Mouse (Mus musculus): Measurements from ENCODE around the gene Ttc21a. TPM values are rescaled to one million over a fixed set of nuclear protein-coding genes. Genes with fewer than 3 reads are reported as not detected.

The Ttc21a gene
- polyA plus RNA-seq, 1 experiment from 2014 or later = 1.8 TPM

- WGBS = 3% methylated on average over 4 of the region's 4 CpGs
- H3K4me3 ChIP-seq (ENCODE audit: low read depth, low read length) = peak overlapping the region; percentile 93
- peak overlapping the region; percentile 80 for H3K4me2 ChIP-seq (replicated peaks; ENCODE audit: low read depth, low read length)
- H3K36me3 ChIP-seq (ENCODE audit: insufficient read depth, low read length) = peaks cover 4% of the 10 kb centered on the region; the same call in 1 of the 2 replicates
- no peak for DNase-seq (ENCODE audit: low spot score)
- no peaks in the 10 kb centered on the region for H3K9me3 ChIP-seq (ENCODE audit: low read length)
- peaks cover 33% of the 10 kb centered on the region for H3K4me1 ChIP-seq (ENCODE audit: insufficient read depth, low read depth, low read length)
- H3K9ac ChIP-seq (replicated peaks; ENCODE audit: low read depth) = 0 out of 2 replicates have a peak overlapping the region, but pooled peaks have one; percentile 97
- ATAC-seq = peak; percentile 1; the same call in 1 of the 2 replicates
- peak overlapping the region; percentile 98 for H3K27ac ChIP-seq (ENCODE audit: low read length)
- H3K27me3 ChIP-seq (replicated peaks; ENCODE audit: insufficient read depth, low read length) = no peaks in the 10 kb centered on the region
- no peak for TF ChIP-seq EP300 (IDR thresholded peaks at IDR 0.05)
- TF ChIP-seq CTCF (IDR thresholded peaks at IDR 0.05) = no peak
Observed at GRCm38 (mm10) chr9:119980770-119981182, 43.4 kb downstream of the Ttc21a start.

- WGBS = 0% methylated on average over 14 of the region's 16 CpGs
- H3K4me3 ChIP-seq (ENCODE audit: low read depth, low read length) = peak overlapping the region; percentile 93
- ATAC-seq (peak; percentile 61), DNase-seq (ENCODE audit: low spot score) (peak; percentile 91)
- peaks cover 32% of the 10 kb centered on the region for H3K4me1 ChIP-seq (ENCODE audit: insufficient read depth, low read depth, low read length)
- H3K4me2 ChIP-seq (replicated peaks; ENCODE audit: low read depth, low read length) = peak overlapping the region; percentile 80
- peak overlapping the region; percentile 97 for H3K9ac ChIP-seq (replicated peaks; ENCODE audit: low read depth)
- peaks cover 4% of the 10 kb centered on the region; the same call in 1 of the 2 replicates for H3K36me3 ChIP-seq (ENCODE audit: insufficient read depth, low read length)
- TF ChIP-seq CTCF (IDR thresholded peaks at IDR 0.05) (peak; percentile 18; the same call in 1 of the 2 replicates), EP300 (IDR thresholded peaks at IDR 0.05) (peak; percentile 53)
- H3K9me3 ChIP-seq (ENCODE audit: low read length) = no peaks in the 10 kb centered on the region
- H3K27me3 ChIP-seq (replicated peaks; ENCODE audit: insufficient read depth, low read length) = no peaks in the 10 kb centered on the region
- peak overlapping the region; percentile 98 for H3K27ac ChIP-seq (ENCODE audit: low read length)
Observed at GRCm38 (mm10) chr9:119981183-119982179, 44.1 kb downstream of the Ttc21a start.

GRCm38 (mm10) chr9:119982241-119982811, 44.9 kb downstream of the Ttc21a start:
- 3% methylated on average over 11 of the region's 11 CpGs for WGBS
- Histone ChIP-seq H3K9me3 (ENCODE audit: low read length) (no peaks in the 10 kb centered on the region), H3K9ac (replicated peaks; ENCODE audit: low read depth) (peak overlapping the region; percentile 97), H3K4me1 (ENCODE audit: insufficient read depth, low read depth, low read length) (peaks cover 24% of the 10 kb centered on the region), H3K4me3 (ENCODE audit: low read depth, low read length) (peak overlapping the region; percentile 93), H3K27me3 (replicated peaks; ENCODE audit: insufficient read depth, low read length) (no peaks in the 10 kb centered on the region), H3K36me3 (ENCODE audit: insufficient read depth, low read length) (no peaks in the 10 kb centered on the region), H3K27ac (ENCODE audit: low read length) (peak overlapping the region; percentile 98), H3K4me2 (replicated peaks; ENCODE audit: low read depth, low read length) (peak overlapping the region; percentile 80)
- DNase-seq (ENCODE audit: low spot score) = peak; percentile 86
- peak; percentile 40; the same call in 1 of the 2 replicates for TF ChIP-seq EP300 (IDR thresholded peaks at IDR 0.05)
- peak; percentile 77 for TF ChIP-seq CTCF (IDR thresholded peaks at IDR 0.05)
- peak; percentile 36 for ATAC-seq

GRCm38 (mm10) chr9:119982956-119983551, 45.6 kb downstream of the Ttc21a start:
- ATAC-seq (peak; percentile 38), DNase-seq (ENCODE audit: low spot score) (peak; percentile 90)
- Histone ChIP-seq H3K4me2 (replicated peaks; ENCODE audit: low read depth, low read length) (peak overlapping the region; percentile 80), H3K27ac (ENCODE audit: low read length) (peak overlapping the region; percentile 98), H3K36me3 (ENCODE audit: insufficient read depth, low read length) (no peaks in the 10 kb centered on the region), H3K27me3 (replicated peaks; ENCODE audit: insufficient read depth, low read length) (no peaks in the 10 kb centered on the region), H3K4me3 (ENCODE audit: low read depth, low read length) (peak overlapping the region; percentile 93), H3K9me3 (ENCODE audit: low read length) (no peaks in the 10 kb centered on the region), H3K9ac (replicated peaks; ENCODE audit: low read depth) (peak overlapping the region; percentile 97), H3K4me1 (ENCODE audit: insufficient read depth, low read depth, low read length) (peaks cover 17% of the 10 kb centered on the region)
- WGBS = 5% methylated on average over 25 of the region's 48 CpGs
- TF ChIP-seq CTCF (IDR thresholded peaks at IDR 0.05) (peak; percentile 30; the same call in 1 of the 2 replicates), EP300 (IDR thresholded peaks at IDR 0.05) (no peak)

- ATAC-seq = peak; percentile 78
- Histone ChIP-seq H3K9me3 (ENCODE audit: low read length) (no peaks in the 10 kb centered on the region), H3K9ac (replicated peaks; ENCODE audit: low read depth) (peak overlapping the region; percentile 97), H3K4me1 (ENCODE audit: insufficient read depth, low read depth, low read length) (peaks cover 11% of the 10 kb centered on the region; the same call in 1 of the 2 replicates), H3K36me3 (ENCODE audit: insufficient read depth, low read length) (no peaks in the 10 kb centered on the region), H3K4me3 (ENCODE audit: low read depth, low read length) (peak overlapping the region; percentile 93), H3K4me2 (replicated peaks; ENCODE audit: low read depth, low read length) (peak overlapping the region; percentile 80), H3K27me3 (replicated peaks; ENCODE audit: insufficient read depth, low read length) (no peaks in the 10 kb centered on the region), H3K27ac (ENCODE audit: low read length) (peak overlapping the region; percentile 98)
- 2% methylated on average over 51 of the region's 79 CpGs for WGBS
- TF ChIP-seq CTCF (IDR thresholded peaks at IDR 0.05) (no peak), EP300 (IDR thresholded peaks at IDR 0.05) (no peak)
- peak; percentile 96 for DNase-seq (ENCODE audit: low spot score)
Observed at GRCm38 (mm10) chr9:119983585-119984535, 46.5 kb downstream of the Ttc21a start.
